Mouse (Mus musculus): ENCODE measurements around the gene Mecom. TPM values are rescaled to one million over a fixed set of nuclear protein-coding genes. Genes with fewer than 3 reads are reported as not detected.
A peak's percentile ranks its signal among the peaks of the same experiment; 100 is the strongest.

Mecom gene
- total and polyA plus RNA-seq, 2 experiments from 2014 or later: 2.6 to 5.1 TPM

GRCm38 (mm10) chr3:30506329-30507027 lies 41.3 kb downstream of the Mecom start:
- Histone ChIP-seq H3K9ac (replicated peaks; ENCODE audit: low read length, poor library complexity, severe bottlenecking) (no peak overlapping the region), H3K9me3 (ENCODE audit: low read length) (no peaks in the 10 kb centered on the region), H3K27ac (ENCODE audit: low read depth, low read length) (no peak overlapping the region), H3K36me3 (ENCODE audit: insufficient read depth, low read length) (no peaks in the 10 kb centered on the region), H3K4me1 (ENCODE audit: insufficient read depth, low read length) (0 out of 2 replicates have a peak, but pooled peaks cover 8% of the 10 kb centered on the region), H3K4me3 (ENCODE audit: low read depth, low read length) (peak overlapping the region; percentile 44; the same call in 1 of the 2 replicates), H3K27me3 (ENCODE audit: insufficient read depth, low read length) (peaks cover 48% of the 10 kb centered on the region), H3K4me2 (ENCODE audit: low read depth, low read length, poor library complexity, severe bottlenecking) (peak overlapping the region; percentile 82)
- no peak for DNase-seq (ENCODE audit: low spot score)
- no peak for ATAC-seq (ENCODE audit: low FRiP score)
- no peak for TF ChIP-seq CTCF (IDR thresholded peaks at IDR 0.05)
- 8% methylated on average over 17 of the region's 17 CpGs for WGBS

GRCm38 (mm10) chr3:30505741-30506251 lies 42.0 kb downstream of the Mecom start:
- WGBS: 27% methylated on average over 16 of the region's 16 CpGs
- Histone ChIP-seq H3K4me2 (ENCODE audit: low read depth, low read length, poor library complexity, severe bottlenecking) (no peak overlapping the region), H3K27me3 (ENCODE audit: insufficient read depth, low read length) (peaks cover 41% of the 10 kb centered on the region), H3K36me3 (ENCODE audit: insufficient read depth, low read length) (no peaks in the 10 kb centered on the region), H3K27ac (ENCODE audit: low read depth, low read length) (no peak overlapping the region), H3K4me3 (ENCODE audit: low read depth, low read length) (no peak overlapping the region), H3K4me1 (ENCODE audit: insufficient read depth, low read length) (0 out of 2 replicates have a peak, but pooled peaks cover 8% of the 10 kb centered on the region), H3K9me3 (ENCODE audit: low read length) (no peaks in the 10 kb centered on the region), H3K9ac (replicated peaks; ENCODE audit: low read length, poor library complexity, severe bottlenecking) (no peak overlapping the region)
- DNase-seq (ENCODE audit: low spot score) (no peak), ATAC-seq (ENCODE audit: low FRiP score) (no peak)
- no peak for TF ChIP-seq CTCF (IDR thresholded peaks at IDR 0.05)

- 0 out of 2 replicates have a peak, but pooled peaks cover 8% of the 10 kb centered on the region for H3K4me1 ChIP-seq (ENCODE audit: insufficient read depth, low read length)
- no peak for ATAC-seq (ENCODE audit: low FRiP score)
- no peak for TF ChIP-seq CTCF (IDR thresholded peaks at IDR 0.05)
- no peak for DNase-seq (ENCODE audit: low spot score)
- 63% methylated on average over 7 of the region's 7 CpGs for WGBS
- H3K9me3 ChIP-seq (ENCODE audit: low read length): no peaks in the 10 kb centered on the region
- H3K36me3 ChIP-seq (ENCODE audit: insufficient read depth, low read length): no peaks in the 10 kb centered on the region
- no peak overlapping the region for H3K27ac ChIP-seq (ENCODE audit: low read depth, low read length)
- no peak overlapping the region for H3K4me2 ChIP-seq (ENCODE audit: low read depth, low read length, poor library complexity, severe bottlenecking)
- peaks cover 34% of the 10 kb centered on the region for H3K27me3 ChIP-seq (ENCODE audit: insufficient read depth, low read length)
- no peak overlapping the region for H3K4me3 ChIP-seq (ENCODE audit: low read depth, low read length)
- H3K9ac ChIP-seq (replicated peaks; ENCODE audit: low read length, poor library complexity, severe bottlenecking): no peak overlapping the region
Measured at GRCm38 (mm10) chr3:30504561-30504960, 43.2 kb downstream of the Mecom start.

GRCm38 (mm10) chr3:30503821-30504220 lies 44.0 kb downstream of the Mecom start:
- Histone ChIP-seq H3K4me1 (ENCODE audit: insufficient read depth, low read length) (0 out of 2 replicates have a peak, but pooled peaks cover 4% of the 10 kb centered on the region), H3K36me3 (ENCODE audit: insufficient read depth, low read length) (no peaks in the 10 kb centered on the region), H3K27me3 (ENCODE audit: insufficient read depth, low read length) (peaks cover 29% of the 10 kb centered on the region), H3K9ac (replicated peaks; ENCODE audit: low read length, poor library complexity, severe bottlenecking) (no peak overlapping the region), H3K9me3 (ENCODE audit: low read length) (no peaks in the 10 kb centered on the region), H3K27ac (ENCODE audit: low read depth, low read length) (no peak overlapping the region), H3K4me3 (ENCODE audit: low read depth, low read length) (no peak overlapping the region), H3K4me2 (ENCODE audit: low read depth, low read length, poor library complexity, severe bottlenecking) (no peak overlapping the region)
- no peak for DNase-seq (ENCODE audit: low spot score)
- ATAC-seq (ENCODE audit: low FRiP score): no peak
- no peak for TF ChIP-seq CTCF (IDR thresholded peaks at IDR 0.05)

- TF ChIP-seq CTCF (IDR thresholded peaks at IDR 0.05): no peak
- H3K4me2 ChIP-seq (ENCODE audit: low read depth, low read length, poor library complexity, severe bottlenecking): no peak overlapping the region
Measured at GRCm38 (mm10) chr3:30498202-30498828, 49.5 kb downstream of the Mecom start.

GRCm38 (mm10) chr3:30494371-30494770 lies 53.4 kb downstream of the Mecom start:
- Histone ChIP-seq H3K4me1 (ENCODE audit: insufficient read depth, low read length) (no peaks in the 10 kb centered on the region), H3K27ac (ENCODE audit: low read depth, low read length) (no peak overlapping the region), H3K36me3 (ENCODE audit: insufficient read depth, low read length) (no peaks in the 10 kb centered on the region), H3K4me2 (ENCODE audit: low read depth, low read length, poor library complexity, severe bottlenecking) (no peak overlapping the region), H3K27me3 (ENCODE audit: insufficient read depth, low read length) (no peaks in the 10 kb centered on the region), H3K9me3 (ENCODE audit: low read length) (no peaks in the 10 kb centered on the region), H3K9ac (replicated peaks; ENCODE audit: low read length, poor library complexity, severe bottlenecking) (no peak overlapping the region), H3K4me3 (ENCODE audit: low read depth, low read length) (no peak overlapping the region)
- ATAC-seq (ENCODE audit: low FRiP score): no peak
- DNase-seq (ENCODE audit: low spot score): no peak
- no peak for TF ChIP-seq CTCF (IDR thresholded peaks at IDR 0.05)
- 82% methylated on average over 2 of the region's 2 CpGs for WGBS

More at GRCm38 (mm10) chr3:30498202-30498828, 49.5 kb downstream of the Mecom start:
- Histone ChIP-seq H3K36me3 (ENCODE audit: insufficient read depth, low read length) (no peaks in the 10 kb centered on the region), H3K27ac (ENCODE audit: low read depth, low read length) (no peak overlapping the region), H3K9ac (replicated peaks; ENCODE audit: low read length, poor library complexity, severe bottlenecking) (no peak overlapping the region), H3K4me1 (ENCODE audit: insufficient read depth, low read length) (no peaks in the 10 kb centered on the region), H3K4me3 (ENCODE audit: low read depth, low read length) (no peak overlapping the region), H3K9me3 (ENCODE audit: low read length) (no peaks in the 10 kb centered on the region), H3K27me3 (ENCODE audit: insufficient read depth, low read length) (no peaks in the 10 kb centered on the region)
- ATAC-seq (ENCODE audit: low FRiP score) (no peak), DNase-seq (ENCODE audit: low spot score) (no peak)
- WGBS: 16% methylated on average over 9 of the region's 9 CpGs

Data from midbrain, postnatal 0 days (tissue).